Mouse (Mus musculus) limb, embryonic 14.5 days (tissue): ENCODE data around the gene Gabra3. TPM values are rescaled to one million over a fixed set of nuclear protein-coding genes. Genes with fewer than 3 reads are reported as not detected.

Source experiments
- ATAC-seq: fragments of 200-750 bp; cut with Nextera tagmentation; 2 replicates; pipeline ENCODE4 v1.8.0; 2017; ENCODE audit warnings: low read depth, moderate number of reproducible peaks, moderate TSS enrichment; ENCODE audit not compliant: low FRiP score
- DNase-seq: peaks from one replicate; pipeline ENCODE4 v3.0.0-alpha.2; 2015; ENCODE audit warnings: low spot score
- H3K27ac ChIP-seq: fragments of 300-500 bp; sonication (generic); replicated peaks from 2 replicates; pipeline ENCODE4 v1.5.1; 2014; ENCODE audit warnings: low read depth, mild to moderate bottlenecking, low read length, moderate library complexity, mixed read lengths
- H3K27me3 ChIP-seq: fragments of 300-500 bp; sonication (generic); 2 replicates; pipeline ENCODE4 v1.6.1; 2014; ENCODE audit warnings: low read length, mixed read lengths; ENCODE audit not compliant: control insufficient read depth, insufficient read depth
- H3K36me3 ChIP-seq: fragments of 300-500 bp; sonication (generic); 2 replicates; pipeline ENCODE4 v1.6.1; 2014; ENCODE audit warnings: mild to moderate bottlenecking, low read length, moderate library complexity, mixed read lengths; ENCODE audit not compliant: control insufficient read depth, insufficient read depth
- H3K4me1 ChIP-seq: fragments of 300-500 bp; sonication (generic); 2 replicates; pipeline ENCODE4 v1.6.1; 2014; ENCODE audit warnings: antibody characterized with exemption, low read length, mixed read lengths; ENCODE audit not compliant: control insufficient read depth, insufficient read depth
- H3K4me2 ChIP-seq: fragments of 300-500 bp; sonication (generic); replicated peaks from 2 replicates; pipeline ENCODE4 v1.6.1; 2014; ENCODE audit warnings: low read depth, mild to moderate bottlenecking, low read length, moderate library complexity; ENCODE audit not compliant: severe bottlenecking
- H3K4me3 ChIP-seq: fragments of 300-500 bp; sonication (generic); replicated peaks from 2 replicates; pipeline ENCODE4 v1.5.1; 2014; ENCODE audit warnings: low read length
- H3K9ac ChIP-seq: fragments of 300-500 bp; sonication (generic); 2 replicates; pipeline ENCODE4 v1.6.1; 2014; ENCODE audit warnings: mild to moderate bottlenecking, low read depth, low read length, moderate library complexity; ENCODE audit not compliant: severe bottlenecking
- H3K9me3 ChIP-seq: fragments of 300-500 bp; sonication (generic); 2 replicates; pipeline ENCODE4 v1.6.1; 2016; ENCODE audit warnings: low read length; ENCODE audit not compliant: control insufficient read depth
- POLR2A ChIP-seq: fragments of 200-500 bp; IDR thresholded peaks from 2 replicates; pipeline ENCODE4 v1.8.0; 2012; ENCODE audit warnings: inconsistent platforms, mild to moderate bottlenecking, moderate library complexity, borderline replicate concordance; ENCODE audit not compliant: insufficient read depth, insufficient read length; ENCODE audit errors: extremely low read depth
- WGBS: fragments of 180-500 bp; shearing (Covaris S2); extraction: QIAGEN DNeasy Blood & Tissue Kit; methylation state at CpG from one replicate; pipeline ENCODE4 v1.1.7; 2014; 5-methylcytosine and 5-hydroxymethylcytosine counted together
- polyA plus RNA-seq, 2 experiments: library from polyadenylated mRNA; depleted of rRNA in 1 of 2; stranded (reverse) in 1 of 2; unstranded in 1 of 2; fragments of >200 nt; fragmentation: Nextera tagmentation in 1 of 2; extraction: Ambion mirVana in 1 of 2; gene quantifications; 2 replicates each; pipeline versions ENCODE4 v1.2.1 to v1.2.3; 2012 to 2014

Gene Gabra3
- polyA plus RNA-seq (2012; rRNA removed), result 2.7 and 2.8 TPM in 2 replicates
- 0.70 and 1.0 TPM in 2 replicates for polyA plus RNA-seq (2014; fragmentation: Nextera tagmentation; extraction: Ambion mirVana)

GRCm38 (mm10) chrX:72656230-72656898 lies at the start of gene Gabra3:
Gene Gabra3, minus strand, starts transcription at chrX:72656848.
- Histone ChIP-seq H3K4me3 (peak within 1 kb of the TSS; percentile 29), H3K27me3 (no peaks in the 10 kb centered on the region), H3K4me1 (no peaks in the 10 kb centered on the region), H3K36me3 (no peaks in the 10 kb centered on the region), H3K9ac (no peak within 1 kb of the TSS), H3K4me2 (peak within 1 kb of the TSS; percentile 53), H3K9me3 (no peaks in the 10 kb centered on the region), H3K27ac (no peak within 1 kb of the TSS)
- DNase-seq (peak; percentile 3), ATAC-seq (peak; percentile 57; the same call in 1 of the 2 replicates)
- WGBS, result 12% methylated on average over 4 of the region's 4 CpGs
- no peak for TF ChIP-seq POLR2A

GRCm38 (mm10) chrX:72655789-72656188 lies 859 bp downstream of the Gabra3 start:
- TF ChIP-seq POLR2A, result no peak
- Histone ChIP-seq H3K4me2 (peak overlapping the region; percentile 53), H3K9me3 (no peaks in the 10 kb centered on the region), H3K27me3 (no peaks in the 10 kb centered on the region), H3K36me3 (no peaks in the 10 kb centered on the region), H3K9ac (no peak overlapping the region), H3K4me3 (peak overlapping the region; percentile 29), H3K27ac (no peak overlapping the region), H3K4me1 (no peaks in the 10 kb centered on the region)
- no peak for DNase-seq
- WGBS, result 25% methylated on average over 9 of the region's 11 CpGs
- ATAC-seq, result no peak

GRCm38 (mm10) chrX:72655381-72655780 lies 1.3 kb downstream of the Gabra3 start:
- H3K9ac ChIP-seq, result no peak overlapping the region
- H3K4me2 ChIP-seq, result peak overlapping the region; percentile 53
- no peak overlapping the region for H3K27ac ChIP-seq
- DNase-seq, result no peak
- no peak for TF ChIP-seq POLR2A
- no peaks in the 10 kb centered on the region for H3K36me3 ChIP-seq
- no peak for ATAC-seq
- no peaks in the 10 kb centered on the region for H3K27me3 ChIP-seq
- no peaks in the 10 kb centered on the region for H3K9me3 ChIP-seq
- no peaks in the 10 kb centered on the region for H3K4me1 ChIP-seq
- 26% methylated on average over 5 of the region's 5 CpGs for WGBS
- H3K4me3 ChIP-seq, result peak overlapping the region; percentile 29

DNA sequence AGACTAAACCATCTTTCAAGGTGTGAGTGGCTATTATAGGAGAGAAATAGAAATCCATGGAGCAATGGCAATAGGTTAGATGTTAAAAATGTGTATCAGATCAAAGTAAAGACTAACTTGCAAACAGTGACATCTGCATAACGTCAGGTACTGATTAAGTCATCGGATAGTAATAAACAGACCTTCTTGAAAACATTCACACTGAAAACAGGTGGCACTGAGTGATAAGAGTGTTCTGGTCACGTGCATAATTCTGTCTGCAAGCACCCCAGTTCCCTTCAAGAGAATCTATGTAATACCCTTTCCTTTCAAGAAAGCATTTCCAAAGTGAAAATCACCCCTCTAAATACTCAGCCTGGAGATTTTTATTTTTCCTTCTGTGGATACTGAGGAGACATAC lies 6.0 kb downstream of the Gabra3 start:
- H3K4me3 ChIP-seq, result no peak overlapping the region
- H3K27ac ChIP-seq, result no peak overlapping the region
- no peak for TF ChIP-seq POLR2A
- no peaks in the 10 kb centered on the region for H3K36me3 ChIP-seq
- no peak for ATAC-seq
- no peak overlapping the region for H3K9ac ChIP-seq
- DNase-seq, result no peak
- no peaks in the 10 kb centered on the region for H3K9me3 ChIP-seq
- H3K27me3 ChIP-seq, result no peaks in the 10 kb centered on the region
- WGBS, result 41% methylated on average over 3 of the region's 3 CpGs
- no peak overlapping the region for H3K4me2 ChIP-seq
- no peaks in the 10 kb centered on the region for H3K4me1 ChIP-seq

GRCm38 (mm10) chrX:72644691-72645090 lies 12.0 kb downstream of the Gabra3 start:
- 46% methylated on average over 2 of the region's 2 CpGs for WGBS
- H3K36me3 ChIP-seq, result no peaks in the 10 kb centered on the region
- no peaks in the 10 kb centered on the region for H3K4me1 ChIP-seq
- DNase-seq (no peak), ATAC-seq (no peak)
- no peak overlapping the region for H3K4me3 ChIP-seq
- H3K27me3 ChIP-seq, result no peaks in the 10 kb centered on the region
- H3K9ac ChIP-seq, result no peak overlapping the region
- H3K27ac ChIP-seq, result no peak overlapping the region
- H3K4me2 ChIP-seq, result no peak overlapping the region
- no peak for TF ChIP-seq POLR2A
- no peaks in the 10 kb centered on the region for H3K9me3 ChIP-seq

DNA sequence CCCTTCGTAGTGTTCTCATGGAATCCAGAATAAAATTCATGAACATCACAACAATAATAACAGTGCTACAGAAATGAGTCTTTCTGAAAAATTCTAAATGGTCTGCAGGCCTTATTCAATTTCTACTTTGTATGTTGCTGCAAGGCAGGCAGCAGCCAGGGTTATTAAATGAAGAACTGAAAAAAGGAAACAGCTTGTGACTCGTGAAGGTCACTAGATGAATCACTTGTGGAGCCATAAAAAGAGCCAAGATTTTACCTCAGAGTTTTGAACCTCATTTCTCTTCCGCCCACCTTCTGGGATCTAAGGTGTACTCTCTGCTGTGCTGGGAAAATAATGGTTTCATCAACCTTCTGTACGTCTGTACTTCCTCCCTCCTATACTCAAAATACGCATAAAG lies 159.4 kb downstream of the Gabra3 start:
- H3K27ac ChIP-seq, result no peak overlapping the region
- ATAC-seq, result no peak
- WGBS, result 73% methylated on average over 5 of the region's 5 CpGs

More for the DNA sequence above, 159.4 kb downstream of the Gabra3 start:
- no peak for TF ChIP-seq POLR2A
- no peaks in the 10 kb centered on the region for H3K36me3 ChIP-seq
- DNase-seq, result no peak
- H3K9me3 ChIP-seq, result no peaks in the 10 kb centered on the region
- no peak overlapping the region for H3K9ac ChIP-seq
- H3K27me3 ChIP-seq, result no peaks in the 10 kb centered on the region
- H3K4me2 ChIP-seq, result no peak overlapping the region
- no peaks in the 10 kb centered on the region for H3K4me1 ChIP-seq
- no peak overlapping the region for H3K4me3 ChIP-seq
